Mouse (Mus musculus) midbrain, postnatal 0 days (tissue): ENCODE data around the gene Zdhhc22. TPM values are rescaled to one million over a fixed set of nuclear protein-coding genes. Genes with fewer than 3 reads are reported as not detected.

Experiments
- ATAC-seq: fragments of 200-750 bp; cut with Nextera tagmentation; 2 replicates; pipeline ENCODE4 v1.8.0; 2017; ENCODE audit warnings: moderate number of reproducible peaks, mild to moderate bottlenecking, moderate TSS enrichment, moderate library complexity; ENCODE audit not compliant: low FRiP score
- DNase-seq: peaks from one replicate; pipeline ENCODE4 v3.0.0-alpha.2; 2015; ENCODE audit warnings: low spot score
- H3K27ac ChIP-seq: fragments of 300-500 bp; sonication (generic); 2 replicates; pipeline ENCODE4 v1.5.1; 2014; ENCODE audit warnings: low read depth, mild to moderate bottlenecking, low read length, mixed read lengths
- H3K27me3 ChIP-seq: fragments of 300-500 bp; sonication (generic); 2 replicates; pipeline ENCODE4 v1.6.1; 2014; ENCODE audit warnings: low read length, control low read depth, mixed read lengths; ENCODE audit not compliant: insufficient read depth
- H3K36me3 ChIP-seq: fragments of 300-500 bp; sonication (generic); 2 replicates; pipeline ENCODE4 v1.6.1; 2014; ENCODE audit warnings: low read length, control low read depth, mixed read lengths; ENCODE audit not compliant: insufficient read depth
- H3K4me1 ChIP-seq: fragments of 300-500 bp; sonication (generic); 2 replicates; pipeline ENCODE4 v1.6.1; 2014; ENCODE audit warnings: mild to moderate bottlenecking, control low read depth, antibody characterized with exemption, low read length, mixed read lengths; ENCODE audit not compliant: insufficient read depth
- H3K4me2 ChIP-seq: fragments of 300-500 bp; sonication (generic); 2 replicates; pipeline ENCODE4 v1.6.1; 2014; ENCODE audit warnings: low read depth, mild to moderate bottlenecking, low read length, mixed read lengths; ENCODE audit not compliant: poor library complexity, severe bottlenecking
- H3K4me3 ChIP-seq: fragments of 300-500 bp; sonication (generic); 2 replicates; pipeline ENCODE4 v1.5.1; 2014; ENCODE audit warnings: low read depth, mild to moderate bottlenecking, low read length, moderate library complexity
- H3K9ac ChIP-seq: fragments of 300-500 bp; sonication (generic); replicated peaks from 2 replicates; pipeline ENCODE4 v1.6.1; 2014; ENCODE audit warnings: mild to moderate bottlenecking, low read length, moderate library complexity, mixed read lengths; ENCODE audit not compliant: poor library complexity, severe bottlenecking
- H3K9me3 ChIP-seq: fragments of 300-500 bp; sonication (generic); 2 replicates; pipeline ENCODE4 v1.6.1; 2016; ENCODE audit warnings: low read length, control low read depth
- CTCF ChIP-seq: IDR thresholded peaks from 2 replicates; pipeline ENCODE4 v1.5.1; 2016; ENCODE audit warnings: antibody characterized with exemption, mild to moderate bottlenecking
- WGBS: fragments of 180-500 bp; shearing (Covaris S2); extraction: QIAGEN DNeasy Blood & Tissue Kit; methylation state at CpG from one replicate; pipeline ENCODE4 v1.1.7; 2014; 5-methylcytosine and 5-hydroxymethylcytosine counted together
- polyA plus RNA-seq: library from polyadenylated mRNA; unstranded; fragments of >200 nt; fragmentation: Nextera tagmentation; extraction: Ambion mirVana; gene quantifications from 2 replicates; pipeline ENCODE4 v1.2.1, GENCODE M21; 2015
- total RNA-seq: library from RNA; depleted of rRNA; stranded (reverse); fragments of >200 nt; gene quantifications from 2 replicates; pipeline ENCODE4 v1.2.3, GENCODE M21; 2014

Gene Zdhhc22
- total and polyA plus RNA-seq, 2 experiments from 2014 or later: 21.9 to 32.2 TPM

DNA sequence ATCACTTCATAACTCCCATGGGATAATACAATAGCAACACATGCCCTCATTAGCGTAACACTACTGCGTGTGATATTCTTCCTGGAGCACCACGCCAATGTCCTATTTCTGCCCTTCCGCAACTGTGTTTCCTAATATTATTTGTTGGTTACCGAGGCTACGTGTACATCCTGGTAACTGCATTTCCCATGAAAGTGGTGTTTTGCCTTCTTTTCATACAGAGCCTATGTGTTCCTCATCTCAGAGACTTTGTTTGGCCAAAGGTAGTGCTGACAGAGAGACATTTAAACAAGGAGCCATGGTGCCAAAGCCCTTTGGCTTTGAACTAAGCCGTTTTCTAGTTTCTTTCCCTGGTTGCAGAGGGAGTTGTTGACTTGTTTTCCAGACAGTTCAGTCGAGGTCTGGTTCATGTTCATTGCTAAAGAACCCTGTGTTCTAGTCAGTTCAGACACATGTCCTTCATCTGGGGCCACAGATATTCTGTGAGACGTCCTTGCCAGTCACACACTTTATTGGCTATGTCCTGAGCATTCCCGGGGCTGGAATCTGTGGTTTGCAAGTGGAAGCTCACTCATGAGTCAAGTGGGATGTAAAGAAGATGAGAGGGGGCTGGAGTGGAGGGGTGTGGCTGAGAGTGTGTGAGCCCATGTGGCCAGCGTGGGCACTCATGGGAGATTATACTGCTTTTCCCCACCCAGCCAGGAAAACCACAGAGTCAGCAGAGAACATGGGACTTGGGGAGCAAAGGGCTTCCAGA lies 53.5 kb downstream of the Zdhhc22 start:
- Histone ChIP-seq H3K36me3 (no peaks in the 10 kb centered on the region), H3K4me2 (no peak overlapping the region), H3K9me3 (no peaks in the 10 kb centered on the region), H3K4me3 (no peak overlapping the region), H3K27ac (no peak overlapping the region), H3K27me3 (no peaks in the 10 kb centered on the region), H3K9ac (no peak overlapping the region), H3K4me1 (peaks cover 5% of the 10 kb centered on the region; the same call in 1 of the 2 replicates)
- WGBS: 82% methylated on average over 11 of the region's 11 CpGs
- ATAC-seq (no peak), DNase-seq (no peak)
- TF ChIP-seq CTCF: no peak

DNA sequence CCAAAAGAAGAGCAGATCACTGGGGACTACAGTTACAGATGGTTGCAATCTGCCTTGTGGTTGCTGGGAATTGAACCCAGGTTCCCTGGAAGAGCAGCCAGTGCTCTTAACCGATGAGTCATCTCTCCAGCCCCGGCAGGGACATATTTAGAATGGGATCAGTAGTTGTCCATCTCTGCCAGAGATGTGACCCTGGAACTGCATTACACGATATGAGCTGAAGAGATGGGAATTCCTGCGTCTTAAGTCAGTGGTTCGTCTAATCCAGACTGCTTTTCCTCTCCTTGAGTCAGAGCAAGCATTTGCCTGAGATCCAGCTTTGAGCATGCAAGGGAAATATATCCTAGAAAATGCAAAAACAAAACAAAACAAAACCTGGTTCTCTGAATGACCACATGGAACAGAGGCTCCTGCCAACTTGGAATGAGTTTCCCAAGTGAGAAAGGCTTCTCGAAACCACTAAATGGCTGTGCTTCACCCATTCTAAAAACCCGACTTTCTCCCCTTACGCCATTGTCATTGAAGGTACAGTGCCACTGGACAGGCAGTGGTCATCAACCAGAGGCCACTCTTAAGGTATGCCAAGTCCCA lies 54.4 kb downstream of the Zdhhc22 start:
- no peaks in the 10 kb centered on the region for H3K36me3 ChIP-seq
- ATAC-seq: no peak
- TF ChIP-seq CTCF: no peak
- H3K27me3 ChIP-seq: no peaks in the 10 kb centered on the region
- H3K4me1 ChIP-seq: no peaks in the 10 kb centered on the region
- H3K4me3 ChIP-seq: no peak overlapping the region
- WGBS: 89% methylated on average over 8 of the region's 8 CpGs
- H3K9me3 ChIP-seq: no peaks in the 10 kb centered on the region
- H3K27ac ChIP-seq: no peak overlapping the region
- H3K4me2 ChIP-seq: no peak overlapping the region
- no peak overlapping the region for H3K9ac ChIP-seq
- no peak for DNase-seq

GRCm38 (mm10) chr12:86934748-86935147 lies 55.5 kb downstream of the Zdhhc22 start:
- Histone ChIP-seq H3K9ac (no peak overlapping the region), H3K9me3 (no peaks in the 10 kb centered on the region), H3K27ac (no peak overlapping the region), H3K4me3 (no peak overlapping the region), H3K27me3 (no peaks in the 10 kb centered on the region), H3K36me3 (no peaks in the 10 kb centered on the region), H3K4me2 (no peak overlapping the region), H3K4me1 (no peaks in the 10 kb centered on the region)
- TF ChIP-seq CTCF: no peak
- 73% methylated on average over 1 of the region's 1 CpGs for WGBS
- no peak for DNase-seq
- no peak for ATAC-seq

GRCm38 (mm10) chr12:86932575-86932952 lies 57.7 kb downstream of the Zdhhc22 start:
- DNase-seq (peak; percentile 29), ATAC-seq (no peak)
- Histone ChIP-seq H3K4me2 (no peak overlapping the region), H3K9ac (no peak overlapping the region), H3K27ac (no peak overlapping the region), H3K27me3 (no peaks in the 10 kb centered on the region), H3K9me3 (peaks cover 5% of the 10 kb centered on the region; the same call in 1 of the 2 replicates), H3K4me1 (no peaks in the 10 kb centered on the region), H3K4me3 (no peak overlapping the region), H3K36me3 (no peaks in the 10 kb centered on the region)
- 22% methylated on average over 6 of the region's 6 CpGs for WGBS
- TF ChIP-seq CTCF: no peak

GRCm38 (mm10) chr12:86931919-86932574 lies 58.2 kb downstream of the Zdhhc22 start:
- Histone ChIP-seq H3K4me2 (no peak overlapping the region), H3K27me3 (no peaks in the 10 kb centered on the region), H3K4me3 (no peak overlapping the region), H3K27ac (no peak overlapping the region), H3K36me3 (no peaks in the 10 kb centered on the region), H3K9me3 (peaks cover 5% of the 10 kb centered on the region; the same call in 1 of the 2 replicates), H3K4me1 (no peaks in the 10 kb centered on the region), H3K9ac (no peak overlapping the region)
- DNase-seq (no peak), ATAC-seq (no peak)
- 20% methylated on average over 7 of the region's 7 CpGs for whole genome bisulfite sequencing
- no peak for TF ChIP-seq CTCF
